Mouse (Mus musculus): ENCODE data around the gene Susd6.

The Susd6 gene

GRCm38 (mm10) chr12:80789849-80790694 lies at the start of gene Susd6:
Gene Susd6, plus strand, starts transcription at chr12:80790510.
- peak; percentile 99 for DNase-seq

GRCm38 (mm10) chr12:80744614-80745013 lies 45.7 kb upstream of the Susd6 start:
- no peak for DNase-seq

- DNase-seq = no peak
These were observed 44.1 kb upstream of the Susd6 start for GRCm38 (mm10) chr12:80746031-80746813.

GRCm38 (mm10) chr12:80751556-80751955 lies 38.8 kb upstream of the Susd6 start:
- DNase-seq = no peak

- DNase-seq = peak; percentile 66
These were observed 32.4 kb upstream of the Susd6 start for GRCm38 (mm10) chr12:80757751-80758558.

GRCm38 (mm10) chr12:80758559-80759386 lies 31.5 kb upstream of the Susd6 start:
- DNase-seq = no peak

- DNase-seq = no peak
These were observed 31.0 kb upstream of the Susd6 start for GRCm38 (mm10) chr12:80759387-80759712.

GRCm38 (mm10) chr12:80759713-80760395 lies 30.5 kb upstream of the Susd6 start:
- peak; percentile 16 for DNase-seq

- peak; percentile 83 for DNase-seq
These were observed 29.9 kb upstream of the Susd6 start, which contains the start of gene Ccdc177 for GRCm38 (mm10) chr12:80760396-80760801. Gene Ccdc177, minus strand, starts transcription at chr12:80760687.

GRCm38 (mm10) chr12:80762982-80763381 lies 27.3 kb upstream of the Susd6 start:
- no peak for DNase-seq

GRCm38 (mm10) chr12:80764116-80764515 lies 26.2 kb upstream of the Susd6 start:
- DNase-seq = no peak

- DNase-seq = peak; percentile 61
These were observed 20.6 kb upstream of the Susd6 start for GRCm38 (mm10) chr12:80769697-80770096.

- no peak for DNase-seq
These were observed 15.5 kb upstream of the Susd6 start for GRCm38 (mm10) chr12:80774786-80775185.

GRCm38 (mm10) chr12:80776046-80776634 lies 14.2 kb upstream of the Susd6 start:
- DNase-seq = no peak

GRCm38 (mm10) chr12:80778188-80778936 lies 11.9 kb upstream of the Susd6 start:
- DNase-seq = no peak

- no peak for DNase-seq
These were observed 10.6 kb upstream of the Susd6 start for GRCm38 (mm10) chr12:80779760-80780159.

GRCm38 (mm10) chr12:80782190-80782589 lies 8.1 kb upstream of the Susd6 start:
- no peak for DNase-seq

GRCm38 (mm10) chr12:80782892-80783291 lies 7.4 kb upstream of the Susd6 start:
- DNase-seq = no peak

GRCm38 (mm10) chr12:80783889-80784288 lies 6.4 kb upstream of the Susd6 start:
- DNase-seq = no peak

- DNase-seq = no peak
These were observed 5.3 kb upstream of the Susd6 start for GRCm38 (mm10) chr12:80785005-80785404.
